Mouse (Mus musculus): ENCODE data around the gene Wtap. TPM values are rescaled to one million over a fixed set of nuclear protein-coding genes. Genes with fewer than 3 reads are reported as not detected.
"Not testable (repeated sequence)": the region's sequence is repeated elsewhere in the genome, so short reads cannot be mapped to it uniquely, and the experiment has no call there.

Gene Wtap
- total RNA-seq (2017) = 173 and 194 TPM in 2 replicates

DNA sequence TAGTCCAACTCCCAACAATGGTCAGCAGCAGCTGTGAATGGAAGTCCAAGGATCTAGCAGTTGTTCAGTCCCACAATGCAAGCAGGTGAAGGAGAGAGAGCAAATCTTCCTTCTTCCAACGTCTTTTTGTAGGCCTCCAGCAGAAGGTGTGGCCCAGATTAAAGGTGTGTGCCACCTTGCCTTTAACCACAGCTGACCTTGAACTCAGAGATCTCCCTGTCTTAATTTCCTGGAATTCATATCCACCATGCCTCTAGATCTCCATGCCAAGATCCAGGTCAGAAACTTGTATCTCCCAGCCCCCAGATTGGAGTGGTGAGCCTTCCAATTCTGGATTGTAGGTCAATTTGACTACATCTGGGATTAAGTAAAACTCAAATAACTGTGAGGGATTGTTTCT is at the start of gene Wtap:
Gene Wtap, minus strand, starts transcription at position 101 of the 400 bp plus-strand sequence.
- ATAC-seq (ENCODE audit: extremely low read depth, insufficient number of reproducible peaks, low FRiP score, poor library complexity, severe bottlenecking) = no peak

DNA sequence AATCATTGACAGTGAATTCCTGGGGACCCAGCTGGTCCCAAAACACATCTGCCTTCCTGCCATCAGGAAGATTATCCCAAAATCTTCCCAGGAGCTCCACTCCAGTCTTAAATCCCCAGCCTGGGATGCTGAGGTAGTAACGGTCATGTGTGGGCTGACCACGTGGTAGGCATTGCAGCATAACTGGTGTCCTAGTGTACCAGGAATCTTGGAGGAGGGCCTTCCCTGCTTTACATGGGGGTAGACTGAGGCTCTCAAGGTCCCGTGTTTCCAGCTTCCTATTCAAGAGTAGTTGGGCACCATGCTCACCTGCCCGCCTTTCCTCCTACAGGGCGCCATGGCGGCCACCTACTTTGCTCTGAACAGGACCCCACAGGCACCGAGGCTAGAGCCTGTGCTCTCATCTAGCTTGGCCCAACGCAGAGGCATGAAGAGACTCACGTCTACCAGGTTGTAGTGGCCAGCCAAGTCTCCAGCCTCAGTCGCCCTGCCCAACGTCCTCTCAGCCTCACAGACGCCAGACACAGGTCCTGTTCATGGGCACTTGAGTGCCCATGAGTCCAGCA is 42.7 kb upstream of the Wtap start:
- ATAC-seq (ENCODE audit: extremely low read depth, insufficient number of reproducible peaks, low FRiP score, poor library complexity, severe bottlenecking) = 0 out of 2 replicates have a peak, but pooled peaks have one; percentile 13

DNA sequence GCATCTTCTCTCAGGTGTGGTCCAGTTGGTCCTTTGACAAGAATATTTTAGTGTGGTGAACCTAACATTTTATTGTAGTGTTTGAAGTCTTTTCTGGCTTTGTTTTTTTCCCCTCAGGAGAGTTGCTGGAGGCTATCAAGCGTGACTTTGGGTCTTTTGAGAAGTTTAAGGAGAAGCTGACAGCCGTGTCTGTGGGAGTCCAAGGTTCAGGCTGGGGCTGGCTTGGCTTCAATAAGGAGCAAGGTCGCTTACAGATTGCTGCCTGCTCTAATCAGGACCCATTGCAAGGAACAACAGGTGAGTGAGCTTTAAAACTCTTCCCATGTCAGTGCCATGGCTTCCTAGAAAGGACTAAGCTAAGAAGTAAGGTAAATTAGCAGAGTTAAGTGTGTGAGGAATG is 19.3 kb upstream of the Wtap start:
- ATAC-seq (ENCODE audit: extremely low read depth, insufficient number of reproducible peaks, low FRiP score, poor library complexity, severe bottlenecking) = no peak

DNA sequence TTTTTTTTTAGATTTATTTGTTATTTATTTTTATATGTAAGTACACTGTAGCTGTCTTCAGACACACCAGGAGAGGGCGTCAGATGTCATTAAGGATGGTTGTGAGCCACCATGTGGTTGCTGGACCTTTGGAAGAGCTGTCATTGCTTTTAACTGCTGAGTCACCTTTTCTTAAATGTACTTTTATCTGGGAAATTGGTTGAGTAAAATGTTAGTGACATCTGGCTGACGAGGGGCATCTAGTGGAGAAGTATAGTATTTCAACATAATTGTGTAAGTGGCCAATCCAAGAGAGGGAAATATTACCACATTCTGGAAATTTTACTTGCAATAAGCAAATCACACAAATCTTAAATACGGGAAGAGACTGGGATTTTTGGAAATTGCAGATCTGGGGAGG is 15.9 kb upstream of the Wtap start:
- peak; percentile 39 for ATAC-seq (ENCODE audit: extremely low read depth, insufficient number of reproducible peaks, low FRiP score, poor library complexity, severe bottlenecking)

DNA sequence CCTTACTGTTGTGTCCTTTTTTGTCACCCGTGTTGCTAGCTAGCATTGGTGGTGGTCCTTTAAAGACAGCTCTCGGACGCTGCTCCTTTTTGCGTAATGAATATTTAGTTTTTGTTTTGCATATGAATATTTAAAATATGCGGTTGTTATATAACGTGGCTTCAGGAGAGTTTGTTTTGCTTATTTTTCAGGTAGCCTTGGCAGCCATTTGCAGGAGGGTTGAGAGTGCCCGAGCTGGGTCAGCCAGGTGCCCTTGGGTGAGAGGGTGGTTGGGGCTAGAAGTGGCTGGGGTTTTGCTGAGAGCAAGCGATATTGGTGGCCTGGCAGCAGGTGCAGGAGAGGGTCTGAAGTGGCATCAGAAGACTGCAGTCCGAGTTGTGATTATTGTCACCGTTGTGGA is 14.6 kb upstream of the Wtap start:
- no peak for ATAC-seq (ENCODE audit: extremely low read depth, insufficient number of reproducible peaks, low FRiP score, poor library complexity, severe bottlenecking)

DNA sequence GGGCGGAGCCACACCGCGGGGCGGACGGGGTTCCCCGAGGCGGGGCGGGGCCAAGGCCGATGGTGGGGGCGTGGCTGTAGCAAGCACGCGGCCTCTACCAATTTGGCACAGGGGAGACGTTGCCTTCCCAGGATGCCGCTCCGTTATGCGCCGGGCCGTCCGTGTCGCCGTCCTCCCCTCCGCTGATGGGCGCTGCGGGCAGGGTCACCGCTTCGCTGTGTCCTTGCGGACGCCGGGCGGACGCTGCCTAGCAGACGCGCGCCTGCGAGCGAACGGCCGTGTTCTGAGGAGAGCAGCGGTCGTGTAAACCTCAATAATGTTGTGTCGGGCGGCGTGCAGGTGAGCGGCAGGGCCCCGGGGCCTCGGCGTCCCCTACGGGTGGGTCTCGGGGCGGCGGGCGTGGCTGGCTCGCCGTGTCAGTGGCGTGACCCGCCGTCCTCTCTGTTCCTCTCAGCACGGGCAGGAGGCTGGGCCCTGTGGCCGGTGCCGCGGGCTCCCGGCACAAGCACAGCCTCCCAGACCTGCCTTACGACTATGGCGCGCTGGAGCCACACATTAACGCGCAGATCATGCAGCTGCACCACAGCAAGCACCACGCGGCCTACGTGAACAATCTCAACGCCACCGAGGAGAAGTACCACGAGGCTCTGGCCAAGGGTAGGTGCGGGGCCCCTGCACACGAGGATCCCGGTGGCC is 13.9 kb upstream of the Wtap start:
- ATAC-seq (ENCODE audit: extremely low read depth, insufficient number of reproducible peaks, low FRiP score, poor library complexity, severe bottlenecking) = peak; percentile 96

DNA sequence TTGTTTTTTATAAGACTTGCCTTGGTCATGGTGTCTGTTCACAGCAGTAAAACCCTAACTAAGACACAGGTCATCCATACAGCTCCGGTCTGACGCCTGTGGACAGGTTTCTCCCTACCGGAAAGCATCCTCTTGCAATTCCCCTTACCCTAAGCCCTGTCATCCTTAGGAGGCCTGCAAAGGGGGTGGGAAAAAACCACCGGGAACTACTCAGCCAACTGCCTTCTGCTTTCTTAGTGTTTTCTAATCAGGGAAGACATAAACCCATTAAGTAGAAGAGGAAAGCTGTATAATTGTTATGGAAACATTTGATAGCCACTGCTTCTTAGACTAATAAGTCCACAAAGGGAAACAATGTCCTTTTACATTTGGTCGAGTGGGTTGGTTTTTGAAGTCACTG is 13.0 kb upstream of the Wtap start:
- ATAC-seq (ENCODE audit: extremely low read depth, insufficient number of reproducible peaks, low FRiP score, poor library complexity, severe bottlenecking) = no peak

DNA sequence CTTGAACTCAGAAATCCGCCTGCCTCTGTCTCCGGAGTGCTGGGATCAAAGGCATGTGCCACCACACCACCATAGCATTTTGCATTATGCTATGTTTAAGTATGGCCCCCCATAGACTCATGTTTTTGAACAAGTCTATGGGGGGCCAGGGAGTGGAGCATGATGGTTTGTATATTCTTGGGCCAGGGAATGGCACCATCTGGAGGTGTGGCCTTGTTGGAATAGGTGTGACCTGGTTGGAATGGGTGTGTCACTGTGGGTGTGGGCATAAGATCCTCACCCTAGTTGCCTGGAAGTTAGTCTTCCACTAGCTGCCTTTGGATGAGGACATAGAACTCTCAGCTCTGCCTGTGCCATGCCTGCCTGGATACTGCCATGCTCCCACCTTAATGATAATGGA is 12.6 kb upstream of the Wtap start, which contains the start of gene Sod2:
Gene Sod2, plus strand, starts transcription at position 301 of the 400 bp plus-strand sequence.
- ATAC-seq (ENCODE audit: extremely low read depth, insufficient number of reproducible peaks, low FRiP score, poor library complexity, severe bottlenecking) = not testable (repeated sequence)

DNA sequence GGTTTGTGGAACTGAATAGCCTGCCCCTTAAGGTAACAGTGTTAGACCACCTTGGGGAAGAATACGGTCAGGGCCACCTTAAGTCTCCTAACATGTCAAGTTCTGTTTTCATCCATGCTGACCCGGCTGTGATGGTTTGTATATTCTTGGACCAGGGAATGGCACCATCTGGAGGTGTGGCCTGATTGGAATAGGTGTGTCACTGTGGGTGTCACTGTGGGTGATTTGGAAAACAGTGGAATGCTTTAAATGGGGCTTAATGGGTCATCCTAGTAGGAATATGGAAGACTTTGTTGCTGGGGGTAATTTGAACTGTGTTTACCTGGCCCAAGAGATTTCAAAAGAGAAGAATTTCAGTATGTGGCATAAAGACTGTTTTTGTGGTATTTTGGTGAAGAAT is 10.5 kb upstream of the Wtap start:
- not testable (repeated sequence) for ATAC-seq (ENCODE audit: extremely low read depth, insufficient number of reproducible peaks, low FRiP score, poor library complexity, severe bottlenecking)

DNA sequence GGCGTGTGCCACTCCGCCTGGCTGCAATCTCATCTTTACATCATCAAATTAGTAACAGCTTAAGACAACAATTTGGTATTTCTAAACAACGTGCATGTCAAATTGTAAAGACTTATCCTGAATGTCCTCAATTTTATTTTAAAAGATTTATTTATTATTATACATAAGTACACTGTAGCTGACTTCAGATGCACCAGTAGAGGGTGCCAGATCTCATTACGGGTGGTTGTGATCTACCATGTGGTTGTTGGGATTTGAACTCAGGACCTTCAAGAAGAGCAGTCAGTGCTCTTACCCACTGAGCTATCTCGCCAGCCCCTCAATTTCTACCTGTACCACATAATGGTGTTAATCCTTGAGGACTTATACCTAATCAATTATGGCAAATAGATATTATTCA is 8.3 kb upstream of the Wtap start:
- ATAC-seq (ENCODE audit: extremely low read depth, insufficient number of reproducible peaks, low FRiP score, poor library complexity, severe bottlenecking) = not testable (repeated sequence)

DNA sequence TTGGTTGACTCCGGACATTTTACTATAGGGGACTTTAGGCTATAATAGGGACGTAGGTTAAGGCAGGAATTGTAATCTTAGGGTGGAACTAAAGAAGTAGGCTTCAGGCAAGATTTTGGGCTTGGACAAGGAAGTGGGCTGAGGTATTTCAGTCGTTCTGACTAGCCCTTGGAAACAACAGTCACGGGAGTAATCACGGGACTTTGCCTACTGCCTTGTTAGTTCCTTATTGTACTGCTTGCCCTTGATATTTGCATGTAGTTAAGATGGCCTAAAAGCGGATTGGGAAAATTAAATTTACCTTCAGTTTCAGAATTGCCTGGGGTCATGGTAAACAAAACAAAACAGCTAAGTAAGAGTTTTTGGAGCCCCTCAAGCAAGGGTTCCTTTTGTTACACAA is 5.1 kb upstream of the Wtap start:
- no peak for ATAC-seq (ENCODE audit: extremely low read depth, insufficient number of reproducible peaks, low FRiP score, poor library complexity, severe bottlenecking)

DNA sequence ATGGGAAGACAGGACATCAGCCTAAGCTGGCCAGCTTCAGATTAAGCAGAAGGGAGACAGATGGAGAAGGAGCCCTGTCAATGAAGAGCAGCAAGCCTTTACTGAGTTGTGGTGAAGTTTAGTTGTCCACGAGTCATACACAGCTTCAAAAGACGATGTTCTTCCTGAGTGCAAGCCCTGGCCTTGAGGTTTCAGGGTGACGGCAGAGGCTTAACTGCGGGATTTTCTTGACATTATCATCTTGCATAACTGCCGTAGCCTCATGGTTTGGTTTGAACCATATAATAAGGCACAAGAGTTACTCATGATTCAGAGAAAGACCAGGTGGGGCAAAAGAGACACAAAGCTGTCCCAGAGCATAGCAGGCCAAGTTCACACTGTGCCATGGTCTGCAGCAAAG is 3.9 kb upstream of the Wtap start:
- no peak for ATAC-seq (ENCODE audit: extremely low read depth, insufficient number of reproducible peaks, low FRiP score, poor library complexity, severe bottlenecking)

DNA sequence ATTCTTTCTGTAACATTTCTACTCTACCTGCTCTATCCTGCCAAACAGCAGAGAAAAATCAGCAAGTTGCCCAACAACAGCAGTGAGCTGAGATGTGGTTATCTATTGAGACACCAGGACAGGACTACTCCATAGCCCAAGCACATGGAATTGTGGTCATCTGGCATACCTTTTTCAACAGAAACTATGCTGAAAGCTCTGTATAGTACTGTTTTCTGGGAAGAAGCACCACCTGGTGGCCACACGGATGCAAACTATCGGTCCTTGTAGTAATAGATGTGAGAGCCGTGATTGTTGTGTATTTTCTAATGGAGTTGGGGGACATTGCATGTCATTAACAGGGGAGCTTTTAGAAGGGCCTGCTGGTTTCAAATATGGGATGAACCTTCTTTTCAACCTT is 2.4 kb upstream of the Wtap start:
- peak; percentile 33; the same call in 1 of the 2 replicates for ATAC-seq (ENCODE audit: extremely low read depth, insufficient number of reproducible peaks, low FRiP score, poor library complexity, severe bottlenecking)

DNA sequence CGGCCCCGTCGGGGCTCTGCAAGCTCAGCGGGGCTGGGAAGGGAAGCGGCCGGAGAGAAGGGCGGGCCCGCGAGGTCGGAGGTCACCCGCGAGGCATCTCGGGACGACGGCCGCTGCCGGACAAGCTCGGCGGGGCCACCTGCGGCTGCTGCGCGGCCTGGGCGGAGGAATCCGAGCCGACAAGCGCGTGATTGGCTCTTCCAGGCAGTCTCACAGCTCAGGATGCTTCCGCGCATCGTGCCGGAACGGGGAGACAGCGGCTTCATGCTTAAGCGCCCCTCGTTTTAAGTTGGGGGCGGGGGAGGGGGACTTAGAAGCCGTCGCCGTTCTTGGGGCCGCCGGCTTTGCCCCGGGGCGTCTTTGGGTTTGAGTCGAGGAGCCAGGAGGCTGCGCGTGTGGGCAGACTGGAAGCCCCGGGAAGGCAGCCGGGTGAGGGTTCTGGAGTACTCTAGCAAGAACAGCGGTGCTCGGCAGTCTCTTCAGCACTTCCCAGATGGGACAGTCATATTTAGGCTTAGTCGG is 1.4 kb downstream of the Wtap start:
- peak; percentile 70 for ATAC-seq (ENCODE audit: extremely low read depth, insufficient number of reproducible peaks, low FRiP score, poor library complexity, severe bottlenecking)

DNA sequence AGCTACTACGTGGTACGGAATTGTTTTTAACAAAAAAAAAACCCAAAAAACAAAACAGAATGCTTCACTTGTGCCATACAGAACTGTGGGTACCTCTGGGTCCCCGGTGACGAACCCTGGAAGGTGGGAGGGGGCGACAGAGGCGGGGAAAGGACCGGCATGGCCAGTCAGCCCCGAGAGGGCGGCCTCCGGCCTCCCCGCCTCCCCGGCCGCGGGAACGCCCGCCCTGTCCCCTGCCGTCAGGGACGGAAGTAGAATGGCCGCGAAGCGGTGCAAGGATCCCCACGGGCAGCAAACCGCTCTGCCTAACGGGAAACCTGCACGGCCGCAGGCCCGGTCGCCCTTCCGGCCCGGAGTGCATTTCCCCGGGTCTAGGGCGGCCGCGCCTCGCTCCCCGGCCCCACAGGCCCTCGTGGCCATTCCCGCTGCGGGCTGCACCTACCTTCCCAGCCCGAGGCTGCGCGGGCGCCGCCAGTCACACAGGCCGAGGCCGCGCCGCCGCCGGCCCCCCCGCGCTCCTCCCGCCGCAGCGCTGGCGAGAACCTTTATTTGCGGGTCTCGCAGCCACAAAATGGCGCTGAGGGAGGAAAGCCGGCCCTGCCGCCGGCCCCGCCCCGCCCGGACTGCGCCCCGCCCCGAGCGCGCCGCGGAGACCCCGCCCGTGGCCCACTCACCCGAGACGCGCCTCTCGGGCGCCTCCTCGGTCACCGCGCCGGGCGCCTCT is 2.2 kb downstream of the Wtap start:
- ATAC-seq (ENCODE audit: extremely low read depth, insufficient number of reproducible peaks, low FRiP score, poor library complexity, severe bottlenecking) = peak; percentile 31

DNA sequence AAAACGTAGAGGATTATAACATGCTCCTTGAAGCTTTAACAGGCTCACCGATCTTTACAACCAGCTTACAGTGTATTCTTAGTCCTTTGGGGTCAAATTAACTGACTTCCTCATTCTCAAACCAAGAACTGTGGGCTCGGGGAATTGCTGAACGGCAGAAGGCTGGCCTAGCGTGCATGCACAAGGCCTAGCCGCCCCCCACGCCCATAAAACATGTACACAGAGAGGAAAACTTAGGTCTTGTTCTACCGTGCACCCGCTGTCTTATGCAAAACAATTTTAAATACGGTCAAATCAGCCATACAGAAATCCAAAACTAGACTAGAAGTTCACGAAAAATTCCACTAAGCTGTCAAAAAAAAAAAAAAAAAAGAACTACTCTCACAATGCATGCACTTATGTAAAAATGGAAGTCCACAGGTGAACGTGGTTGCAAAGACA is 2.8 kb downstream of the Wtap start:
- peak; percentile 47; the same call in 1 of the 2 replicates for ATAC-seq (ENCODE audit: extremely low read depth, insufficient number of reproducible peaks, low FRiP score, poor library complexity, severe bottlenecking)

DNA sequence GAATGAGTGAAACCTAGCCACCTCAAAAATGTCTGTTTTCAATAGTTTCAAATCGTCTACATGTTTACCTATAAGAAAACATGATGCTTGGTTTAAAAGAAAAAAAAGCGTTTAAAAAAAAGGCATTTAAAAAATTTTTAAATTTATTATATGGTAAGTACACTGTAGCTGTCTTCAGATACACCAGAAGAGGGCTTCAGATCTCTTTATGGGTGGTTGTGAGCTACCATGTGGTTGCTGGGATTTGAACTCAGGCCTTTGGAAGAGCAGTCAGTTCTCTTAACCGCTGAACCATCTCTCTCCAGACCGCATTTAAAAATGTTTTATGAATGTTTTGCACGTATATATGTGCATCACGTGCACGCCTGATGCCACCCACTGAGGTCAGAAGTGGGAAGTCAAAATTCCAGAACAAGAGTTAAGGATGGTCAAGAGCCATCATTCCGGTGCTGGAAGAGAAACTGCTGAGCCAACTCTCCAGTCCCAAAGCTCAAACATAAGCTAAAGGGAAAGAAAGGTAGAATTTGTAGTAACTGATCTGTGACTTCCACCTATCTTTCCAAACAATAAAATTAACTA is 3.3 kb downstream of the Wtap start:
- no peak for ATAC-seq (ENCODE audit: extremely low read depth, insufficient number of reproducible peaks, low FRiP score, poor library complexity, severe bottlenecking)

DNA sequence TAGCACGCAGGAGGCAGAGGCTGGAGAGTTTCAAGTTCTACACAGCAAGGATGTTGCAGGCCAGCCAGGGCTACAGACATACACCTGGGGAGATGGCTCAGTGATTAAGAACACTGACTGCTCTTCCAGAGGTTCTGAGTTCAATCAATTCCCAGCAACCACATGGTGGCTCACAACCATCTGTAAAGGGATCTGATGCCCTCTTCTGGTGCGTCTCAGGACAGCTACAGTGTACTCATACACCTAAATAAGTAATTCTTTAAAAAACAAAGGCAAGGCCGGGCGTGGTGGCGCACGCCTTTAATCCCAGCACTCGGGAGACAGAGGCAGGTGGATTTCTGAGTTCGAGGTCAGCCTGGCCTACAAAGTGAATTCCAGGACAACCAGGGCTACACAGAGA is 5.9 kb downstream of the Wtap start:
- ATAC-seq (ENCODE audit: extremely low read depth, insufficient number of reproducible peaks, low FRiP score, poor library complexity, severe bottlenecking) = not testable (repeated sequence)

DNA sequence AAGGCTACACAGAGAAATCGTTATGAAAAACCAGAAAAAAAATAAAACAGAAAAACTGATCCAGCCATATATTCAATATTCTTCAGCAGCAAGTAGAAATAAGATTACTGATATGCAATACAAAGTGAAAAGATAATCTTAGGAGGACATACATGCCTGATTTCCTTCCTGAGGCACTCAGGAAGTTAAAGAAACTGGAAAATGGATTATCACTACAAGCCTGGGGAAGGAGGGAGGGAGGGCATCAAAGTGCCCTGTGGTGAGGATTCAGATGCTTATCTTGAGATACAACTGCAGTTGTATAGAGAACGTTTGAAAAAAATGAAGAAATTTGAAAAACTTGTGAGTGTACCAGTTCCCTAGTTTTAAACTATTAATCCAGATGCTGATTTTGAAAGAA is 10.0 kb downstream of the Wtap start:
- no peak for ATAC-seq (ENCODE audit: extremely low read depth, insufficient number of reproducible peaks, low FRiP score, poor library complexity, severe bottlenecking)
